Mouse (Mus musculus) layer of hippocampus, adult 8-10 months (tissue): ENCODE results near the gene Ino80d. TPM values are rescaled to one million over a fixed set of nuclear protein-coding genes. Genes with fewer than 3 reads are reported as not detected.
A peak's percentile ranks its signal among the peaks of the same experiment; 100 is the strongest.

Experiments used
- DNase-seq, 2 experiments: peaks; one replicate each; pipeline ENCODE4 v3.0.0; 2022; ENCODE audit warnings: low spot score in 2 of 2
- microRNA-seq, 2 experiments: library from miRNA; unstranded; fragments of <30 nt; microRNA quantifications; one replicate each; pipeline ENCODE4 v1.2.0; 2022
- total RNA-seq, 4 experiments: library from RNA; stranded (reverse); gene quantifications; 2 replicates each; pipeline ENCODE4 v1.2.4; 2022

The Ino80d gene
- total RNA-seq, 4 experiments from 2014 or later = 28.1 to 36.1 (median 32.4) TPM

DNA sequence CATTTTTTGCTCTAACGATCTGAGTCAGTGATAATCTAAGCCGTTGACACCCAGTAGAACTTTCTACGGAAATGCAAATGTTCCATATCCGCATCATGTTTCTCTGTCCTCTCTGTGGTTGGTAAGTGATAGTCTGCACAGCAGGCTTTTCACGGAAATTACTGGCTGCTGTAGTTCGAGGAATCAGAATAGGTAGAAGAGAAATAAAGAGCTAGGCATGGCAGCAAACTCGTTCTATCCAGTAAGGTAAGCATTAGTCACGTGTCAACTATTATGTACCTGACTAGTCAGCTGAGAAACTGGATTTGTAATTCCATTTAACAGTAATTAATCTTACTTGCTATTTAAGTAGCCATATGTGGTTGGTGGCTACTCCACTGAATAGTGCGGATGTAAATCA lies 197.9 kb downstream of the Ino80d start:
- DNase-seq = no peak

- DNase-seq = no peak
Measured at GRCm38 (mm10) chr1:62914495-62914894, 200.0 kb downstream of the Ino80d start.

DNA sequence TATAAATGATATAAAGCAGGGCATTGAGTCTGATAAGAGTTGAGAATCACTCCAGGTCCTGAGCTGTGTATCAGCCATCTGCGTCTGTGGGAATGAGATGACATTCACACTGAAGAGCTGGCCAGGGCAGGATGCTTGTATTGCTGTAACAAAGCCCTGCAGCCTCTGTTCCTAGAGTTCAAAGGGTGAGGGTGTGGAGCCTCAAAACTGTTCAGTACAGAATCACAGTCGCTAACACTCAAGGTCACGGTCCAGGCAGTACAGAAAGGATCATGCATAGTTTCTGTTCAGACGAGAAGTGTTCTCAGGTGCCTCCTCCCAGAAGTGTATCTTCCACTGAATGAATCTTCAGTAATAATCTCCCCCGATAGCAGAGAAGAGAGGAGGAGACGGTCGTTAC lies 203.0 kb downstream of the Ino80d start:
- DNase-seq = no peak

- DNase-seq = no peak
Measured at GRCm38 (mm10) chr1:62909126-62909525, 205.3 kb downstream of the Ino80d start.

DNA sequence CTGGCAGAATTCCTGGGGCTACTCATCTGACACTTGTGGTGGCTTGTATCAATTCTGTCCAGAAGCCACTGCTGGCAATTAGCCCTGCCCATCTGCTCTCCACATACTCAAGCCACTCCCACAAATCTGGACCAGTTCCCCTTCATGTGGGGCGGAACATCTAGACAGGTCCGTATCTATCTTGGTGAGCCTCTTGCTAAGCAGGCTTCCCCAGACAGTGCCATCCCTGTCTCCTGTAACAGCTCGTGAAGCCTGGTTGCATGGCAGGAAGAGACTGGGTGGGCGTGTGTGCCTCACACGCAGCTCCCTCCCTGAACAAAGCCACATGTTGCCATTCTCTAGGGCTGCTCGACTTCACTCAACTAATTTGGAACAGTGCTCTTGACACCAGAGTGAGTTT lies 206.0 kb downstream of the Ino80d start:
- peak; percentile 69 to 81 for DNase-seq

Small RNAs within 50 kb of the gene (microRNA-seq; reads per million reads assigned to microRNA genes)
- gene Gm24557 (0 reads per million in 2 experiments), gene Gm44468 (0 reads per million in 2 experiments)

Other genes with a start within 250 kb of the Ino80d start
- 100 to 1,000 TPM; 310 to 454 (median 387) TPM for gene Eef1b2, start 62.2 kb upstream of the Ino80d start, total RNA-seq
- 100 to 1,000 TPM; 155 to 166 (median 160) TPM for gene Ndufs1, start 62.2 kb upstream of the Ino80d start, total RNA-seq
- under 1 TPM; 0.31 to 0.74 (median 0.67) TPM for gene Gpr1, start 99.9 kb upstream of the Ino80d start, total RNA-seq
- 10 to 100 TPM; 11.0 to 17.9 (median 15.7) TPM for gene Zdbf2, start 158.6 kb upstream of the Ino80d start, total RNA-seq